Mouse (Mus musculus) gastrocnemius, postnatal 10 days (tissue): ENCODE data around the gene Cdh26. TPM values are rescaled to one million over a fixed set of nuclear protein-coding genes. Genes with fewer than 3 reads are reported as not detected.

Experiments used
- DNase-seq: peaks from one replicate; pipeline ENCODE4 v3.0.0; 2021; ENCODE audit warnings: mixed read lengths
- total RNA-seq, 2 experiments: library from RNA; stranded (reverse); gene quantifications; 2 replicates each; pipeline ENCODE4 v1.2.3; 2021

Gene Cdh26
- total RNA-seq, 2 experiments from 2014 or later: 0.09 TPM; not detected in 1

DNA sequence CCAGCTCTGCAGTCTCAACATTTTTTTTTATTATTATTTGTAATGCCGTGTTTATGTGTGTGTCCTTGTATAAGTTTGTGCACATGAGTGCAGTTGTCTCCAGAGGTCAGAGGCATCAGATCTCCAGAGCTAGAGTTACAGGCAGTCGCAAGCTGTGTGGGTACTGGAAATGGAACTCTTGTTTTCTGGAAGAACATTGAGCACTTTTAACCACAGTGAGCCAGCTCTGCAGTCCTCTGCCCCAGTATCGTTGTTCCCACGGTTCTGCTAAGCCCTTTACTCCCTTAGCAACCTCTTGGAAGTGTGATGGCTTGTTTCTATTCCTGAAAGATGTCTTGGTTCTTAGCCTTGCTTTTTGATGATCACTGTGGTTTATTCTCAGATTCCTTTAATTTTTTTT is 19.1 kb downstream of the Cdh26 start:
- DNase-seq: no peak

DNA sequence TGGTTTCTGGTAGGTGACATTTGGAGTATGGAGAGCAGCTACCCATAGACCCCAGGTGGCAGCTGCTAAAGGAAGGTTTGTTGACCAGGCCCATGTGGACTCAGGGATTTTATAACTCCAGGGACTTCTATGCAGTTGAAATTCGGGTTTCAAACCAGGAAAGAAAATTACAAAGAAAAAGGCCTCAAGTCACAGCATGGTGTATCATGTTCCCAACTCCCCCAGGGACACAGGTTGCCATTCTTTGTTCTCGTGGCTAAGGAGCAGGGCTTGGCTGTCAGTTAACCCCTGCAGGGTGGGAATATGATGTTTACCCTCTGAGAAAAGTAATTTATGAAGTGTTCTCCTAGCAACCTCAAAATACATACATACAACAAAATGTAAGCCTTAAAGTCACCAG is 19.9 kb downstream of the Cdh26 start:
- DNase-seq: no peak

DNA sequence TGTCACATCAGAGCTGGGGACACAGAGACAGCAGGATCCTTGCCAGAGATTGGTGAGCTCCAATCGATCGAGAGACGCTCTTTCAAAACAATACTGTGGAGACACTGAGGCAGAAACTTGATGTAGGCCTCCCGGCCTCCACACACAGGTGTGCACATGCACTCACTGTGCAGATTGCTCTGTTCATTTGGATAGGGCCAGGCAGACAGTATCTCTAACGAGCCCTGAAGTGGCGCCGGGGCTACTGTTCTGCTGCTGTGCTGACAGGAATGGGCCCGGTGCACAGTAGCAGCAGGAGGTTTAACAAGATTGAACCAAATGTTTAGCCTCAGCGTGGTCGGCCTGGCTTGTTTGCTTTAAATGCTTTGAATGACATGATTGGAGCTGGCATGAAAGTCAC is 20.6 kb downstream of the Cdh26 start:
- DNase-seq: no peak

DNA sequence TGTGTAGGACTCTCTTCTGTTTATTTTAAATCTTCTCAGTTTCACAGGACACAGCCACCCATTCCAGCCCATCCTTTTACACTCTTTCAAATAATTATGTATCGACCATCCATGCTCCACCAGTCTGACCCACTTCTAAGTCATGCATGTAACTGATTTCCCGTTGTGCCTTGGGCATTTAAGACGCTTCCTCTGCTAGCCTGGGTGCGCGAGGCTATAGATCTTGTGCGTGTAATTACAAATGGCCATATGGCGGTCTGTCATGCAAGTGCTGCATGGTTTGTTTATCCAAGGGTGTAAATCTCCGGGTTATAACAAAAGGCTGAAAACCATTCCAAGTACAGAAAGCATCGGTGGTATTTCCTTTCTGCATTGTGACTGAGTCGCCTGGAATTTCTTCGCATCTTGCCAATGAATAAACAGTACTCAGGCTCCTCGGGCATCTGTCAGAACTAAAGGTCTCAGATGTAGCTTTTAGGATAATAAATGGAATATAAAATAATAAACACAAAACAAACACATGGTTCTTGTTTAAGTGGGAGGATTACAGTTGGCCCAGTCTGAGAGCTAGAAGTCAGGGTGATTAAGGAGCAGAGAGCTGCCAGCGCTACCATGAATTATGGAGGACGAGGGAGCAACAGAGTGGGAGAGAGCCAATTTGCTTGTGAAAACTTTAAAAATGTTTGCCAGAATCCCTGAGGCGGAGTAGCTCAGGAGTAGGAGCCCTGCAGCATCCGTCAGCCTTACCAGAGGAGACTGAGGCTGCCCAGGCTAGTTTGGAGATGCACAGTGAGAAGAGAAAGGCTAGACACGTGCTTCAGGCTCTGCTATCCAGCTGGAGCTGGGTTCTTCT is 24.6 kb downstream of the Cdh26 start:
- no peak for DNase-seq

DNA sequence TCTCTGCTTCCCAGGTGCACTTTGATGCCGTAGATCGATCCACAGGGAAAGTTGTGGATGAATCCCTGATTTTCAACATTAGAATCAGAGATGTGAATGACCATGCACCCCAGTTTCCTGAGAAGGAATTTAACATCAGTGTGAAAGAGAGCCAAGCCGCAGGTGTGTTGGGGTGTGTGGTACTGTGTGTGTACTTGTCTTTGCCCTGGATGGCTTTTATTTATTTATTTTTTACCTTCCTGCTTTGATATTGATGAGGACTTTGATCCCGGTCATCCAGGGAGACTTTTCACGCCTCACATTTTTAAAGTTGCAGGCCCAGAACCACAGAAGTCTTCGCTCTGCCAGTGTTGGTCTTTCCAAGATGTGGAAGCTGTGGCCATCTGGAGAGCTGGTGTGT is 27.1 kb downstream of the Cdh26 start:
- no peak for DNase-seq

DNA sequence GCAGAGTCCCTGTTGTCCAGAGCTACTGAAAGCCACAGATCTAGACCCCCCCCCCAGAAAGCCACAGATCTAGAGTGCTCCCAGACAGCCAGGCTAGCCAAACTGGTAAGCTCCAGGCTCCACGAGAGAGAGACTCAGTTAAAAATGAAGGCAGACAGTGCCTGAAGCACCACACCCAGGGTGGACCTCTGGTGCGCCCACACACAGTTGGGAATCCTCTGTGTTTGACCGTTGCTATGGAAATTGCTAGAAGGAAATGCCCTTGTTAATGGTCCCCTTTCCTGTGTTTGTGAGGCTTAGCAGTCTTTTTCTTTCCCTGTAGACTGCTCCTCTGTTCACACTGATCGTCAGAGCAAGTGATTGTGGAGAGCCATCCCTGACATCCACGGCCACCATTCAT is 30.0 kb downstream of the Cdh26 start:
- no peak for DNase-seq

DNA sequence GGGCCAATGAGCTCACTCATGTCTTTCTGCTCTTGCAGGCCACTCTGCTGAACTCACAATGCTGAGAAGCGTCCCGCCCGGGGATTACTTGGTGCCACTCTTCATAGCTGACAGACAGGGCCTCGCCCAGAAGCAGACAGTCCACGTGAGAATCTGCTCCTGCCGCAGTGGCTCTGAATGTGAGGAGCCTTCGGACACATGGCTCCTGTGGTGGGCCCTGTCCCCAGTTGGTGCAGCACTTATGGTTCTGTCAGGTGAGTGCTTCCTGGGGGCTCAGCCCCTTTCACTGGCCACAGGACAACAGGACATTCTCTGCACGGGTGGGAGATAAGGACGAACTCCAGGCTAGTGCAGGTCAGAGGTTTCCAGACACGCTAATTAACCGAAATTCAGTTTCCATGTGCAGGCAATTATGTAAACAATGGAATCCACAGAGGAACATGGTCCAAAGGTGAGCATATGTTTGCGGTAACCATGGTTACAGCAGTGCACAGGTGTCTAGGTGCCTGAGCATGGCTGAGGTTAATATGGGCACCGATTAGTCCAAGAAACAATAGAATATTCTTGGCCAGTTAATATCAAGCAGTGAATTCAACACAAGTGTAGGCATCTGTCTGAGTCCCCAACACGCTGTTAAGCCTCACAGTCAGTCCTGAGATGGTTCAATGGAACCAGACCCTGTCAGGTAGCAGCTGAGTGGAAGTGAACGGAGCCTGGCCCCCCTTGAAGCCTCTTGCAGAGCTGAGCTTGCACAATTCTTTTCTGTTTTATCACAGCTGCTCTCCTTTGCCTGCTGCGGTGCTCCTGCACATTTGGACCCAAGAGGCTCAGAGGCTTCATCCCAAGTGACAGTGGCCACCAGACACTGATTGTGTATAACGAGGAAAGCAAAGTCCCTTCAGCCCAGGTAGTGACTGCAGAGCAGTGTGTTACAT is 41.5 kb downstream of the Cdh26 start:
- no peak for DNase-seq

DNA sequence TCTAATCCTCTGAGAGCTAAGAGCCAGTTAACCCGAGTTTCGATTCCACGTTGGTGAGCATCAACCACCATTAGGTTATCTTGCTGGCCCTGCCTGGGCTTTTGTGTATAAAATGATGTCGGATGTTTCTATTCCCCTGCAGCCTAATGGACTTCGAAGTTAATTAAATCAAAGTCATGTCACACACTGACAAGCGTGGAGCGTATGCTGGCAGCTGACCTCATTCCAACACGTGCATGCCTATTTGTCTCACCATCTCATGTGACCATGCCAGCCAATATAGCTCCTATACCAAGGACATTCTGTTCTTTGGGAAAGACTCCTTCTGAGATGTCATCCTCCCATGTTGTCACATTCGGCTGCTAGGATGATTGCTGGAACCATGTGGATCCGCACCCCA is 43.6 kb downstream of the Cdh26 start:
- no peak for DNase-seq

DNA sequence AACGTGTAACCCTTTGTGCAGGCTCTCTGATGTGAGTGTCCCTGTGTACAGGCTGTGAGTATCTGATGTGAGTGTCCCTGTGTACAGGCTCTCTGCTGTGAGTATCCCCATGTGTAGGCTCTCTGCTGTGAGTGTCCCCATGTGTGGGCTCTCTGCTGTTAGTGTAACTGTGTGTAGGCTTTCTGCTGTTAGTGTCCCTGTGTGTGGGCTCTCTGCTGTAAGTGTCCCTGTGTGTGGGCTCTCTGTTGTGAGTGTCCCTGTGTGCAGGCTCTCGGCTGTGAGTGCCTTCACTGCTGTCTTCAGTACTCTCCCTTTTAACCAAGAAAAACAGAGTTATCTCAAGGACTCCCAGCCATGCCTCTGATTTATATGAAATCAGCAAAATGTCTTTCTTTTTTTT is 46.9 kb downstream of the Cdh26 start:
- no peak for DNase-seq

DNA sequence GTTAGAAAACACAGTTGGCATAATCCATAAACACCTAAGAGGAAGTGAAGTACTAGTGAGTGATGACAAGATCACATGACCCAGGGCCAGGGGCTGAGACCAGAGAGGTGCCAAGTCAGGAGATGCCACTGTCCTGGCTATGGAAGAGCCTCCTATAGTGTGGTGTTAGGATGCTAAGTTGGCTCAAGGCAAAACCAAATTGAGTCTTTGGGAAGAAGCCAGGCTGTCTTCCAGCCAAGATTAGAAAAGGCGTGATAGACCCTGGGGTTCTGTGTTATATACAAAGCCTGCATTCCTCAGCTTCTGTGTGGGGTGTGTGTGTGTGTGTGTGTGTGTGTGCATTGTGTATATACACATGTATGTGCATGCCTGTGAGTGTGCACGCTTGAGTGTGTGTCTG is 48.7 kb downstream of the Cdh26 start:
- DNase-seq: no peak

DNA sequence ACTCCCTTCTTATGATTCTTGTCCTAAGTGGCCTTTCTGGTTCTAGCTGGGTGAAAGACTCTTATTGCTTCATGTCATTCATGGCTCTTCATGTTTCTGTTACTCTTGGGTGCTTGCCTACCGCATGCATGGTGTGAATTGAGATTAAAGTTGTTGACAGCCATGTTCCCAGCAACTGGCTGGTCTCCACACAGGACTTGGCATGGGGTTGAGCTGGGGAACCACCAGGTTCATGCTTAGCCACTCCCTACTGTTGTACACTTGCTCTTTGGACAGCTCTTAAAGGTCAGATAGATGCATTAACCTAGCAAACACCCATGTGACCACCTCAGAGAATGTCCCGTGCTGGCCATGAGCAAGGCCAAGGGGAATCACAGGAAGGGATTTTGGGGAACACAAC is 50.6 kb downstream of the Cdh26 start:
- DNase-seq: no peak

DNA sequence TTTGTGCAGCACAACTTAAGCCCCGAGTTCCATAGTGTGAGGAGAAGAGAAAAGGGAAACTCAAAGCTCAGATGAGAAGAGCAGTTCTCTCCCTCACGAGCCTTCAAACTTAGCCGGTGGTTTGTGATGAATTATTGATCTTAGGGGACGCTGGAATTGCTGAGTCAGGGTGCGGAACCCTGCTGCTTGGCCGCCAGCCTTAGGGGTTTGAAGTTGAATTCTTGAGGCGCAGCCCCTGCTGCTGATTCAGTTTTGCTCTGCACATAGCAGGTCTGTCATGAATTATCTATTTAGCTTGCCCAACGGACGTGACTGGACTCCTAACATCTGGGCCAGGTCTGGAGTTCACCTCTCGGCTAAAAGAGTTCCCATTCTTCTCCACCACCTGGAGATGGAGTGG is 53.1 kb downstream of the Cdh26 start:
- DNase-seq: no peak

DNA sequence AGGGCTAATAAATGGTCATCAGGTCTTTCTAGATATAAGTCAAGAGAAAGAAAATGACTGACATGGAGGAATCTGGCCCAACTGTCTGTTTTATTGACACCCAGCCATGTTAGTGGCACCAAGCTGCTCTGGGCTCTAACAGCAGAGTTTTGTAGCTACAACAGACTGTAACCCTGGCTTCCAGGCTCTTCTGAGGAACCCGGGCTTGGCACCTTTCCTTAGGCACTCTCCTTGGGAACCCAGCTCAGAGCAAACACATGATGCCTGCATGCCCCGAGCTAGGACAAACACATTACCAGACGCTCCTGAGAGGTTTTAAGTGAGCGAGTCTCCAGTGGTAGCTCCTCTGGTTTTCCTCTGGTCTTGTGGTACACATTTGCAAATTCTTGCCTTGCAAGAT is 57.9 kb downstream of the Cdh26 start:
- no peak for DNase-seq

DNA sequence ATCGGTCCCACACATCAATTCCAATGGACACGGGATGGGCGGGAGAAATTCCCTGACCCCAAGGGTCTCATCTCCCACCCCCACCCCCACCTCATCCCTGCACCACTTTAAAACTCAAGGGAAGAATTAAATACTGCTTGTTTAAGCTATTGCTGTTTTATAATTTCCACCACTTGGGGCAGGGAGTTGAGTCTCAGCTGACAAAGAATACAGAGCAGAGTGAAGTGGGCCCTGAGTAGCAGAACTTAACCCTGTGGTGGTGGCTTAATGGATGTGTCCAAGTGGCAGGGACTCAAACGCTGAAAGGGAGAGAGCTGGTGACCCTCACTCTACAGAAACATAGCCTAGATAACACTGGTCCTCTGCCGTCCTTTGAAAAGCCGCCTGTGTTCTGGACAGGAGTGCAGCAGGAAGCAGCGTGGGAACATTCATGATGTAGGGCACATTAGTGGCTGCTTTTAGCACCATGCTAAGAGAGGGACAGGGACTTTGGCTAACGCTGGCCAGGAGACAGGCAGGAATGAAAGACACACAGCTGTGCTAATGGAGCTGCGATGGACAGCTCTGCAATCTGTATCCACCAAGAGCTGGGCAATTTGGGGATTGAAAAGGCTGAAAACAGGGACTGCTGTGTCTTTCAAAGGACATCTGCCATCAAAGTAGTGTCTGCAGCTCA is 60.1 kb downstream of the Cdh26 start:
- DNase-seq: no peak

DNA sequence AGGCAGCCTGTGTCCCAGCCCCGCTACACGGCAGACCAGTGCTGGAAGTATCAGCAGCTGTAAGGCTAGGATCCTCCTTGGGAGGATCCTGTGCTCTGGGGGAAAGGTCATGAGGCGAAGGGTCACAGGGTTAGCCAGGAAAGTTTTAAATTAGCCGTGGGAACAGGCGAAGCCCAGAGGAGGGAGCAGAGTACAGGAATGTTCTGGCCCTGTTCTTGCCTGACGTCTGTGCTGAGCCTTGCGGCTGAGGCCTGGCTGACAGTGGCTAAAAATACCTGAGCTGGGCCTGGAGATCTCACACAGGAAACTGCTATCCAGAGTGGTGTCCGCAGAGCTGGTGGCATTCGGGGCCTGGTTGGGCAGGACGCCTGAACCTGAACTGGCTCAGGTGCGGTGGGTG is 63.7 kb downstream of the Cdh26 start:
- DNase-seq: peak; percentile 40

DNA sequence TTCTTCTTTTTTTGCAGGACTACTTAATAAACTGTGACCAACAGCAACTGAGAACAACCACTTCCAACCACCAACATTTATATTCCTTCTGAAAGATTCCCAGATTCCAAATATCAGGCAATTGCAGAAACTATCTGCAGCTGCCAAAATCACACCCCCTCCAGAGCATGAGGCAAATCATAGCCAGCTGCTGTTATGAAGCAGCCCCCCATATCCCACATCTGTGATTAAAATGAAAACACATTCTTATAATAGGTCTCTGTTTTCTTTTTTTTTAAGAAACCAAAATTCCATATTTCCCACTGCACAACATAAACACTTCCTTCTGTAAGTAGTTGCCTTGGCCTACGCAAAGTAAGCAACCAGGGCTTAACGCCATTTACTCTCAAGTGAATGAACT is 65.5 kb downstream of the Cdh26 start:
- no peak for DNase-seq

DNA sequence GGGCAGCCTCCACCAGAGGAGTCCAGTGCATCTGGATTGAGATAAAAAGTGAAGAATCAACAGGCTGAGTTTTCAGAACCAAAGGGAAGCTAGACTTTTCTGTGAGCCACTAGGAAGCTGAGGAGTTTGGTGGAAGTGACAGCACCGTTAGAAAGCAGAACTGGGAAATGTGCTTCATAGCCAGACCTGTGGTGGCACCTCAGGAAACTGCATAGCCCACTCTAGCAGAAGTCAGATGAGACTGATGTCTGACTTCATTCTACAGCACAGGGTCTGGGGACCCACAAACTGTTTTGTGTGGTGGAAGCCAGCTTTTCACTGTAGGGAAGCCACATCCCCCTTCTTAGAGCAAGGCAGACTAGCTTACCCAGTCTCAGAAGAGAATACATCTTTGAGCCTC is 67.6 kb downstream of the Cdh26 start:
- no peak for DNase-seq

DNA sequence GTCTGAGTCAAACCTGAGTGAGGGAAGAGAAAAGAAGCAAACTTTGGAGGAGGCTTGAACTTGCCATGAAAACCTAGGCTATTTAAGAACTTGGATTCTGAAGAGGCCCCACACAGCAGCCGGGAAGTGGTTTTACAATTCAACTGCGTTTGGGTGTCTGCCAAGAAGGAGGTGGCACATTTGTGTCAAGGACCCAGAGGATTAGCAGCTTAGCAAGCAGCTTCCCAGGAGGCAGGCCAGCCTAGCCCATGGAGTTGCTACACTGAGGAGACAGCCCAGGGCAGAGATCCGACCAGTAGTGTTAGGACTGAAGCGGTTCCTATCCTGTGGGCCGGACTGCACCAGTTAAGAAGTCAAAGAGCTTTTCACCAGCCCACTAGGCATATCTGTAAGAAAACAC is 68.1 kb downstream of the Cdh26 start:
- DNase-seq: peak; percentile 22

DNA sequence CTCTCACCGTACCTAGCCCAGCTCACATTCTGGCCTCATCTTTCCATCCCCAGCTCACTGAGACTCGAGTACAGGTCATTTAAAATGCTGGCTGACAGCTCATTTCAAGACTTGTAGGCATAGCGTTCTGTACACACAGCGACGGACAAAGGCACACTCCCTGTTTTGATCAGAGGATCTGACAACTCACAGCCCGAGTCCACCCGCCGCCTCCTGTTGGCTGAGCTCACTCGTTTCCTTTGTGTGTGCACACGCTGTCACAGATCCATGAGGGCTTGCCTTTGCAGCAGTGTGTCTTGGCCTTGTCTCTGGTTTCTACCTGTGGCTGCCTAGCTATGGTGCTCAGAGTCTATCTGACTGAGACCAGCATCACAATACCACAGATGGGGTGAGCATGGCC is 72.1 kb downstream of the Cdh26 start:
- DNase-seq: no peak

DNA sequence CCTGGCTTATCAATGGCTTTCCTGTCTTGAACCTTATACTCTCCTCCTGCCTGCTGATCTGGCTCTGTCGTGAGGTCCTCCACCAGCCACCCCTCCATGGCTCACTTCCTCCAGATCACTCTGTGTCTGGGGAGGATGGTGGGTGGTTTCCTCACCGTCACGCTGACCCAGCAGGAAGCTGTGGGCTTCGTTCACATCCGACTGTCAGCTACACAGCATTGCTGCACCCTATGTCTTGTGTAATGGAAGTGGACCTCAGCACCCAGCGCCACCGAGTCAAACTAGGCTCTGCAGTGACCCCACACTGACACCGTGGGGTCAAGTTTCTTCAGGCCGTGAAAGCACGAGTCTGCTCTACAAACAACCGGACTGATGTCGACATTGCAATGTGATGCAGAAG is 75.7 kb downstream of the Cdh26 start:
- no peak for DNase-seq

DNA sequence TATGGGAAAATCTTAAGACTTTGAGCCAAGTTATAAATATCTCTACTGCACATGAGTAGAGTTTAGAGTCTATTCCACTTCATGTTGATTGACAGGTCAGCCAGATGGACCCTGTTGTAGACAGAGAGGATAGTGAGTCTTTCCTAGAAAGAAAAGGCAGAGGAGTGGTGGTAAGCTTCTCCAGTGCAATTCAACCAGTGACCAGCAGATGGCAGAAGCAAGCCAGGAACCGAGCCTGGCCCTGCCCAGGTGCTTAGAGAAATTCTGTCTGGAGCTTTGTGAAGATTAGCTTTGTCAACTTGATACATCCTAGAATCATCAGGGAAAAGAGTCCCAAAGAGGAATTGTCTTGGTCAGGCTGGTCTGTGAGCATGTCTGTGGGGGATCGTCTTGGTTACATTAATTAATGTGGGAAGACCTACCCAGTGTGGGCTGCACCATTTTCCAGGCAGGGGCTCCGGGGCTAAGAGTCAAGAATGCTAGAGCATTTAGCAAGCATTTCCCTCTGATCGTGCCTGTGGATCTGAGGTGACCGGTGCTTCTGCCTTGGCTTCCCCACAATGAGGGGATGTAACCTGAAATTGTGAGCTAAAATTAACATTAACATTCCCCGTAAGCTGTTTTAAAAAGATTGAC is 77.2 kb downstream of the Cdh26 start:
- peak; percentile 84 for DNase-seq

DNA sequence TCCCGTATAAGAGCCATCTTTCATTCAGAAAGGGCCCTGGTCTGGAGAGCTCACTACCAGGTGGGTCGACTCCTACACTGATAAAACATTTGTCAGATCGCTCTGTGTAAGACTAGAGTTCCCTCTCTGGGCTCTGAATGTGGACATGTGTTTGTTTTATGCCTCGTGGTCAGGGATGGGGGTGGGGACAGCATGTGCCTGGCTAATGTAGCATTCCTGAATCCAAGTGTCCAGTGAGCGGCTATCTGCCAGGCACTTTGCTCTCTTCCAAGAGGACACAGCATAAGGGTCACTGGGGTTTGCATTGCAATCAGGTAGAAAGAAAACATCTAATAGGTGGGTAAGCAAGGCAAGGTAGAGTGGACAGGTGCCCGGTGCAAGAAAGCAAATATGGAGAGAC is 77.9 kb downstream of the Cdh26 start:
- no peak for DNase-seq
